Mouse (Mus musculus) right cerebral cortex, postnatal 14 days (tissue): Measurements from ENCODE around the gene Wnk1.
A peak's percentile ranks its signal among the peaks of the same experiment; 100 is the strongest.

ENCODE experiments used
- DNase-seq: peaks from one replicate; pipeline ENCODE4 v3.0.0; 2022

The Wnk1 gene

GRCm38 (mm10) chr6:119902204-119903080 lies 136.0 kb downstream of the Wnk1 start, which contains the start of gene Rad52:
Gene Rad52, plus strand, starts transcription at chr6:119902698.
- peak; percentile 83 for DNase-seq

GRCm38 (mm10) chr6:119892711-119893110 lies 145.8 kb downstream of the Wnk1 start:
- DNase-seq: no peak

GRCm38 (mm10) chr6:119883151-119883550 lies 155.3 kb downstream of the Wnk1 start:
- DNase-seq: no peak
